Mouse (Mus musculus) hindbrain, embryonic 11.5 days (tissue): ENCODE measurements at regions not wholly inside any gene's neighbourhood (a gene's known extent, or its start where the extent isn't known, plus 50 kb on each side); places are given as distances from the start of the nearest gene placed in this dataset.
A peak's percentile ranks its signal among the peaks of the same experiment; 100 is the strongest.

Experiments used
- ATAC-seq: fragments of 200-750 bp; cut with Nextera tagmentation; 2 replicates; pipeline ENCODE4 v1.8.0; 2017; ENCODE audit warnings: mild to moderate bottlenecking, moderate TSS enrichment, moderate library complexity; ENCODE audit not compliant: low FRiP score
- DNase-seq: peaks from one replicate; pipeline ENCODE4 v3.0.0-alpha.2; 2015; ENCODE audit warnings: low spot score
- H3K27ac ChIP-seq: fragments of 300-500 bp; sonication (generic); 2 replicates; pipeline ENCODE4 v1.5.1; 2014; ENCODE audit warnings: mild to moderate bottlenecking, low read depth, low read length
- H3K27me3 ChIP-seq: fragments of 300-500 bp; sonication (generic); 2 replicates; pipeline ENCODE4 v1.6.1; 2014; ENCODE audit warnings: mild to moderate bottlenecking, low read length, moderate library complexity, mixed read lengths; ENCODE audit not compliant: control insufficient read depth, insufficient read depth
- H3K36me3 ChIP-seq: fragments of 300-500 bp; sonication (generic); 2 replicates; pipeline ENCODE4 v1.6.1; 2014; ENCODE audit warnings: mild to moderate bottlenecking, low read length, moderate library complexity, mixed read lengths; ENCODE audit not compliant: control insufficient read depth, insufficient read depth
- H3K4me1 ChIP-seq: fragments of 300-500 bp; sonication (generic); replicated peaks from 2 replicates; pipeline ENCODE4 v1.6.1; 2014; ENCODE audit warnings: low read length, mixed read lengths; ENCODE audit not compliant: control insufficient read depth, insufficient read depth
- H3K4me2 ChIP-seq: fragments of 300-500 bp; sonication (generic); replicated peaks from 2 replicates; pipeline ENCODE4 v1.6.1; 2014; ENCODE audit warnings: mild to moderate bottlenecking, low read depth, low read length
- H3K4me3 ChIP-seq: fragments of 300-500 bp; sonication (generic); 2 replicates; pipeline ENCODE4 v1.5.1; 2014; ENCODE audit warnings: low read depth, low read length
- H3K9ac ChIP-seq: fragments of 300-500 bp; sonication (generic); 2 replicates; pipeline ENCODE4 v1.6.1; 2014; ENCODE audit warnings: low read depth, low read length
- H3K9me3 ChIP-seq: fragments of 300-500 bp; sonication (generic); 2 replicates; pipeline ENCODE4 v1.6.1; 2016; ENCODE audit warnings: low read length; ENCODE audit not compliant: control insufficient read depth
- WGBS: fragments of 180-500 bp; shearing (Covaris S2); extraction: QIAGEN DNeasy Blood & Tissue Kit; methylation state at CpG from one replicate; pipeline ENCODE4 v1.1.7; 2014; 5-methylcytosine and 5-hydroxymethylcytosine counted together

GRCm38 (mm10) chr12:26068685-26069008 lies 346.4 kb downstream of the Rnf144a start:
- Histone ChIP-seq H3K4me1 (peaks cover 5% of the 10 kb centered on the region; the same call in 1 of the 2 replicates), H3K4me3 (peak overlapping the region; percentile 12; the same call in 1 of the 2 replicates), H3K27me3 (no peaks in the 10 kb centered on the region; the same call in 1 of the 2 replicates), H3K36me3 (no peaks in the 10 kb centered on the region), H3K27ac (no peak overlapping the region), H3K9me3 (no peaks in the 10 kb centered on the region), H3K9ac (0 out of 2 replicates have a peak overlapping the region, but pooled peaks have one; percentile 12), H3K4me2 (peak overlapping the region; percentile 25)
- 31% methylated on average over 4 of the region's 4 CpGs for WGBS
- ATAC-seq (no peak), DNase-seq (no peak)

GRCm38 (mm10) chr12:26067866-26068684 lies 347.0 kb downstream of the Rnf144a start:
- peak overlapping the region; percentile 25 for H3K4me2 ChIP-seq
- DNase-seq, result peak; percentile 52
- H3K4me1 ChIP-seq, result peaks cover 5% of the 10 kb centered on the region; the same call in 1 of the 2 replicates
- H3K4me3 ChIP-seq, result peak overlapping the region; percentile 12; the same call in 1 of the 2 replicates
- no peaks in the 10 kb centered on the region for H3K9me3 ChIP-seq
- H3K9ac ChIP-seq, result 0 out of 2 replicates have a peak overlapping the region, but pooled peaks have one; percentile 12
- H3K27me3 ChIP-seq, result no peaks in the 10 kb centered on the region; the same call in 1 of the 2 replicates
- 6% methylated on average over 24 of the region's 24 CpGs for WGBS
- 0 out of 2 replicates have a peak, but pooled peaks have one; percentile 14 for ATAC-seq
- H3K27ac ChIP-seq, result no peak overlapping the region
- H3K36me3 ChIP-seq, result no peaks in the 10 kb centered on the region

GRCm38 (mm10) chr12:26060378-26060777 lies 354.7 kb downstream of the Rnf144a start:
- no peak for DNase-seq
- H3K27me3 ChIP-seq, result no peaks in the 10 kb centered on the region
- H3K36me3 ChIP-seq, result no peaks in the 10 kb centered on the region
- H3K9me3 ChIP-seq, result no peaks in the 10 kb centered on the region
- no peak for ATAC-seq
- no peaks in the 10 kb centered on the region for H3K4me1 ChIP-seq
- H3K9ac ChIP-seq, result no peak overlapping the region
- 43% methylated on average over 3 of the region's 3 CpGs for WGBS
- H3K4me3 ChIP-seq, result no peak overlapping the region
- H3K27ac ChIP-seq, result no peak overlapping the region
- H3K4me2 ChIP-seq, result no peak overlapping the region

GRCm38 (mm10) chr12:26059090-26059489 lies 356.0 kb downstream of the Rnf144a start:
- Histone ChIP-seq H3K9ac (no peak overlapping the region), H3K27me3 (no peaks in the 10 kb centered on the region), H3K36me3 (no peaks in the 10 kb centered on the region), H3K4me1 (no peaks in the 10 kb centered on the region), H3K4me3 (no peak overlapping the region), H3K9me3 (no peaks in the 10 kb centered on the region), H3K4me2 (no peak overlapping the region), H3K27ac (no peak overlapping the region)
- no peak for ATAC-seq
- WGBS, result 87% methylated on average over 4 of the region's 4 CpGs
- DNase-seq, result no peak

- no peak for ATAC-seq
- WGBS, result 87% methylated on average over 9 of the region's 9 CpGs
- no peaks in the 10 kb centered on the region for H3K9me3 ChIP-seq
- DNase-seq, result no peak
- no peaks in the 10 kb centered on the region for H3K4me1 ChIP-seq
- no peaks in the 10 kb centered on the region for H3K36me3 ChIP-seq
- H3K4me3 ChIP-seq, result no peak overlapping the region
- no peaks in the 10 kb centered on the region for H3K27me3 ChIP-seq
- H3K9ac ChIP-seq, result no peak overlapping the region
- H3K27ac ChIP-seq, result no peak overlapping the region
- no peak overlapping the region for H3K4me2 ChIP-seq
Measured at GRCm38 (mm10) chr12:26057491-26058054, 357.5 kb downstream of the Rnf144a start.

GRCm38 (mm10) chr12:26046991-26047390 lies 368.1 kb downstream of the Rnf144a start:
- H3K4me2 ChIP-seq, result no peak overlapping the region
- H3K4me1 ChIP-seq, result no peaks in the 10 kb centered on the region
- WGBS, result 92% methylated on average over 6 of the region's 6 CpGs
- no peaks in the 10 kb centered on the region for H3K36me3 ChIP-seq
- H3K9me3 ChIP-seq, result no peaks in the 10 kb centered on the region
- ATAC-seq (no peak), DNase-seq (no peak)
- no peaks in the 10 kb centered on the region for H3K27me3 ChIP-seq
- H3K9ac ChIP-seq, result no peak overlapping the region
- no peak overlapping the region for H3K27ac ChIP-seq
- H3K4me3 ChIP-seq, result no peak overlapping the region

GRCm38 (mm10) chr12:26045321-26045720 lies 369.7 kb downstream of the Rnf144a start:
- DNase-seq, result no peak
- H3K36me3 ChIP-seq, result no peaks in the 10 kb centered on the region
- no peak overlapping the region for H3K9ac ChIP-seq
- no peaks in the 10 kb centered on the region for H3K9me3 ChIP-seq
- ATAC-seq, result no peak
- H3K4me1 ChIP-seq, result no peaks in the 10 kb centered on the region
- no peak overlapping the region for H3K4me2 ChIP-seq
- H3K27me3 ChIP-seq, result no peaks in the 10 kb centered on the region
- no peak overlapping the region for H3K27ac ChIP-seq
- 92% methylated on average over 1 of the region's 1 CpGs for WGBS
- no peak overlapping the region for H3K4me3 ChIP-seq

GRCm38 (mm10) chr12:26012951-26013350 lies 402.1 kb downstream of the Rnf144a start:
- WGBS, result 88% methylated on average over 5 of the region's 5 CpGs
- ATAC-seq, result no peak

GRCm38 (mm10) chr12:25994063-25994462 lies 421.0 kb downstream of the Rnf144a start:
- WGBS, result 84% methylated on average over 4 of the region's 4 CpGs
- no peaks in the 10 kb centered on the region for H3K27me3 ChIP-seq
- H3K9me3 ChIP-seq, result no peaks in the 10 kb centered on the region
- no peak overlapping the region for H3K27ac ChIP-seq
- no peak overlapping the region for H3K4me3 ChIP-seq
- no peak overlapping the region for H3K4me2 ChIP-seq
- ATAC-seq, result no peak
- H3K36me3 ChIP-seq, result no peaks in the 10 kb centered on the region
- no peaks in the 10 kb centered on the region for H3K4me1 ChIP-seq
- DNase-seq, result no peak
- H3K9ac ChIP-seq, result no peak overlapping the region

More at GRCm38 (mm10) chr12:26012951-26013350, 402.1 kb downstream of the Rnf144a start:
- Histone ChIP-seq H3K9me3 (no peaks in the 10 kb centered on the region), H3K4me1 (no peaks in the 10 kb centered on the region), H3K4me3 (no peak overlapping the region), H3K9ac (no peak overlapping the region), H3K36me3 (no peaks in the 10 kb centered on the region), H3K27me3 (no peaks in the 10 kb centered on the region), H3K27ac (no peak overlapping the region), H3K4me2 (no peak overlapping the region)
- DNase-seq, result no peak
